Mouse (Mus musculus) MEL (cell line): ENCODE data around the gene Gm15557.

Source experiments
- MAFK ChIP-seq: IDR thresholded peaks from 2 replicates; pipeline ENCODE4 v1.6.1; 2011; ENCODE audit warnings: low read depth, mild to moderate bottlenecking, low read length, improper control_type of control experiment, borderline replicate concordance
- POLR2A ChIP-seq, 2 experiments: IDR thresholded peaks; 2 replicates each; pipeline ENCODE4 v1.6.1; 2011 to 2012; ENCODE audit warnings: low read length in 2 of 2, mild to moderate bottlenecking in 2 of 2, control low read depth in 1 of 2, improper control_type of control experiment in 1 of 2, low read depth in 1 of 2, moderate library complexity in 1 of 2; ENCODE audit not compliant: control insufficient read depth in 1 of 2, insufficient read depth in 1 of 2, poor library complexity in 1 of 2

DNA sequence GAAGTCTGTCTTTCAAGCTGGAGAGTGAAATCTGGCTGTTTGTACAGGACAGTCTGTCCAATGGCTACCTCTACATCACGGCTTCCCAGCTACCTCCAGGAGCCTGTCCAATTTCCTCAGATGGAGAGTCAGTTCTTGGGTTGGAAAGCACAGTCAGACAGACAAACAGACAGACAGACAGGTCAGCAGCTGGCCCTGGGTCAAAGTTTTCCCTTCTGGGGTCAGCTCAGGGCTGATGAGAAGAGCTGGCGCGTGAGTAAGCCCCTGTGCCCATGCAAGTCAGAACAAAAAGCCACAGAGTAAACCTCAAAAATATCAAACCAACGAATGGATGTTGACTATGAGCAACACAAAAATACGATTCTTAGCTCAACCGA lies 36.9 kb upstream of the Gm15557 start:
- TF ChIP-seq POLR2A (IDR thresholded peaks at IDR 0.05; ENCODE audit: control insufficient read depth in 1 of 2, insufficient read depth in 1 of 2, low read depth in 1 of 2, low read length in 2 of 2, poor library complexity in 1 of 2) (no peak), MAFK (no peak)
